Mouse (Mus musculus) midbrain, embryonic 16.5 days (tissue): ENCODE results near the gene Spsb4. TPM values are rescaled to one million over a fixed set of nuclear protein-coding genes. Genes with fewer than 3 reads are reported as not detected.

Experiments
- polyA plus RNA-seq: library from polyadenylated mRNA; unstranded; fragments of >200 nt; fragmentation: Nextera tagmentation; extraction: Ambion mirVana; gene quantifications from 2 replicates; pipeline ENCODE4 v1.2.1, GENCODE M21; 2015

Spsb4 gene
- polyA plus RNA-seq, 1 experiment from 2014 or later, result 23.5 TPM

Other genes with a start within 250 kb of the Spsb4 start
- 39.3 and 47.8 TPM in 2 replicates for gene Pxylp1, start 126.2 kb downstream of the Spsb4 start, polyA plus RNA-seq
- gene Slc25a36, start 92.3 kb upstream of the Spsb4 start, polyA plus RNA-seq, result 69.3 and 79.3 TPM in 2 replicates